Mouse (Mus musculus): ENCODE results near the gene Tcte2. TPM values are rescaled to one million over a fixed set of nuclear protein-coding genes. Genes with fewer than 3 reads are reported as not detected.

The Tcte2 gene
- polyA plus RNA-seq, 1 experiment = 0.97 TPM

DNA sequence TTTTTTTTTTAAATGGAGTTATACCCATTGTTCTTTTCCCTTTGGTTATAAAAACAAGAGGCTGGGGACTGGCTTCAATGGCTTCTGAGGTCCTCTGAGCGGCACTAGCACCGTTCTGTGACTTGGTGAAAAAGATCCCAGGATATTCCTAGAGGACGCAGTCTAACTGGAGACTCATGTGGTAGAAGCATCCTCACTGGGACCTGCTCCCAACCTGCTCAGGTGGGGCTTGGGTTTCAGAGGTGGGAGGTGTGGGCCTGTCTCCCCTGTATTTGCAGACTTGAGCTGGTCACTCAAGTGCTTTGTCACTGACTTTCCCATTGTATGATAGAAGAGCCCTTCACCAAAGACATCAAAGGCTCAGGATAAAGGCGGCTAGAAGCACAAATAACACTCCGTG is 21.6 kb downstream of the Tcte2 start:
- Histone ChIP-seq H3K4me3 (no peak overlapping the region), H3ac (ENCODE audit: control insufficient read depth, insufficient read length) (no peak overlapping the region), H3K27me3 (ENCODE audit: control insufficient read depth, insufficient read depth, insufficient read length) (no peaks in the 10 kb centered on the region), H3K79me2 (ENCODE audit: control insufficient read depth, insufficient read depth) (no peaks in the 10 kb centered on the region), H3K4me2 (ENCODE audit: low read depth) (no peak overlapping the region), H3K36me3 (ENCODE audit: control insufficient read depth, insufficient read depth) (no peaks in the 10 kb centered on the region)
- no peak for TF ChIP-seq E2F4 (IDR thresholded peaks at IDR 0.05; ENCODE audit: insufficient read depth)
- TF ChIP-seq TCF12 (IDR thresholded peaks at IDR 0.05; ENCODE audit: insufficient read depth, poor library complexity, severe bottlenecking) = no peak
- TF ChIP-seq CEBPB (IDR thresholded peaks at IDR 0.05; ENCODE audit: insufficient read depth, poor library complexity, severe bottlenecking) = no peak
- no peak for TF ChIP-seq REST (IDR thresholded peaks at IDR 0.05; ENCODE audit: insufficient read depth, insufficient read length)
- no peak for TF ChIP-seq MYOD1 (IDR thresholded peaks at IDR 0.05; ENCODE audit: control insufficient read depth in 1 of 3, insufficient read length in 2 of 3, low read depth in 2 of 3)
- TF ChIP-seq TCF3 (IDR thresholded peaks at IDR 0.05; ENCODE audit: insufficient read length, low read depth) = no peak
- no peak for TF ChIP-seq USF1 (IDR thresholded peaks at IDR 0.05; ENCODE audit: low read depth)

DNA sequence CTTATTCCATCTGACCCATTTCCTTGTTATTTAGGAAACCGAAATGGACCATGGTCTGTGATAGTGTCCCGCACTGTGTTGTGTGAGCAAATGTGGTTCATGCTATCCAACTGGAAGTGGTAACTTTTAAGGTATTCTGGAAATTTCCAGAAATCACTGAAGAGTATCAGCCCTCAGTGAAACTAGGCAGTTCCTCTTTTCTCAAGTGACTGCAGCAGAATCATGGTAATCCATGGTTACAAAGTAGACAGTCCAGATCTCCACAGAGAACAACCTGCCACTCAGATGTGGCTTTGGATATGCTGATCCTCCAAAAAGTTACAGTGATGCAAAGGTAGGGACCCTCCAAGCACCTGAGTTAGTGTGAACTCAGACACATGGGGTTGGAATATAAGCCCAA is 22.7 kb downstream of the Tcte2 start:
- no peak for TF ChIP-seq TCF12 (IDR thresholded peaks at IDR 0.05; ENCODE audit: insufficient read depth, poor library complexity, severe bottlenecking)
- no peak for TF ChIP-seq POLR2AphosphoS2 (IDR thresholded peaks at IDR 0.05; ENCODE audit: insufficient read length, low read depth)
- TF ChIP-seq MAX (IDR thresholded peaks at IDR 0.05; ENCODE audit: low read depth) = no peak
- TF ChIP-seq MYOG (IDR thresholded peaks at IDR 0.05; ENCODE audit: control insufficient read depth in 1 of 3, insufficient read depth in 1 of 3, insufficient read length in 2 of 3, low read depth in 2 of 3) = no peak
- TF ChIP-seq MYOD1 (IDR thresholded peaks at IDR 0.05; ENCODE audit: control insufficient read depth in 1 of 3, insufficient read length in 2 of 3, low read depth in 2 of 3) = no peak
- no peak for TF ChIP-seq SRF (IDR thresholded peaks at IDR 0.05; ENCODE audit: control insufficient read depth, insufficient read length, low read depth)
- TF ChIP-seq USF1 (IDR thresholded peaks at IDR 0.05; ENCODE audit: low read depth) = no peak
- TF ChIP-seq REST (IDR thresholded peaks at IDR 0.05; ENCODE audit: insufficient read depth, insufficient read length) = no peak
- TF ChIP-seq POLR2A (IDR thresholded peaks at IDR 0.05; ENCODE audit: insufficient read length, low read depth) = no peak
- no peak for TF ChIP-seq E2F4 (IDR thresholded peaks at IDR 0.05; ENCODE audit: insufficient read depth)
- TF ChIP-seq TCF3 (IDR thresholded peaks at IDR 0.05; ENCODE audit: insufficient read length, low read depth) = no peak
- no peak for TF ChIP-seq CEBPB (IDR thresholded peaks at IDR 0.05; ENCODE audit: insufficient read depth, poor library complexity, severe bottlenecking)
- Histone ChIP-seq H3K79me2 (ENCODE audit: control insufficient read depth, insufficient read depth) (no peaks in the 10 kb centered on the region), H3K4me2 (ENCODE audit: low read depth) (no peak overlapping the region), H3K36me3 (ENCODE audit: control insufficient read depth, insufficient read depth) (no peaks in the 10 kb centered on the region), H3K4me3 (no peak overlapping the region), H3K27me3 (ENCODE audit: control insufficient read depth, insufficient read depth, insufficient read length) (no peaks in the 10 kb centered on the region), H3ac (ENCODE audit: control insufficient read depth, insufficient read length) (no peak overlapping the region)

GRCm38 (mm10) chr17:13738121-13738776 is 23.4 kb downstream of the Tcte2 start:
- Histone ChIP-seq H3K27me3 (ENCODE audit: control insufficient read depth, insufficient read depth, insufficient read length) (no peaks in the 10 kb centered on the region), H3ac (ENCODE audit: control insufficient read depth, insufficient read length) (no peak overlapping the region), H3K4me3 (no peak overlapping the region), H3K79me2 (ENCODE audit: control insufficient read depth, insufficient read depth) (no peaks in the 10 kb centered on the region), H3K4me2 (ENCODE audit: low read depth) (no peak overlapping the region), H3K36me3 (ENCODE audit: control insufficient read depth, insufficient read depth) (no peaks in the 10 kb centered on the region)
- TF ChIP-seq MYOG (IDR thresholded peaks at IDR 0.05; ENCODE audit: control insufficient read depth in 1 of 3, insufficient read depth in 1 of 3, insufficient read length in 2 of 3, low read depth in 2 of 3) = peak in 1 of 3 experiments; percentile 42
- TF ChIP-seq MYOD1 (IDR thresholded peaks at IDR 0.05; ENCODE audit: control insufficient read depth in 1 of 3, insufficient read length in 2 of 3, low read depth in 2 of 3) = no peak

- Histone ChIP-seq H3K4me3 (no peak overlapping the region), H3K27me3 (ENCODE audit: control insufficient read depth, insufficient read depth, insufficient read length) (no peaks in the 10 kb centered on the region), H3K36me3 (ENCODE audit: control insufficient read depth, insufficient read depth) (no peaks in the 10 kb centered on the region), H3K4me2 (ENCODE audit: low read depth) (no peak overlapping the region), H3K79me2 (ENCODE audit: control insufficient read depth, insufficient read depth) (no peaks in the 10 kb centered on the region), H3ac (ENCODE audit: control insufficient read depth, insufficient read length) (no peak overlapping the region)
- TF ChIP-seq SRF (IDR thresholded peaks at IDR 0.05; ENCODE audit: control insufficient read depth, insufficient read length, low read depth) (no peak), MYOD1 (IDR thresholded peaks at IDR 0.05; ENCODE audit: control insufficient read depth in 1 of 3, insufficient read length in 2 of 3, low read depth in 2 of 3) (no peak), E2F4 (IDR thresholded peaks at IDR 0.05; ENCODE audit: insufficient read depth) (no peak), TCF12 (IDR thresholded peaks at IDR 0.05; ENCODE audit: insufficient read depth, poor library complexity, severe bottlenecking) (no peak), TCF3 (IDR thresholded peaks at IDR 0.05; ENCODE audit: insufficient read length, low read depth) (no peak), POLR2A (IDR thresholded peaks at IDR 0.05; ENCODE audit: insufficient read length, low read depth) (no peak), CEBPB (IDR thresholded peaks at IDR 0.05; ENCODE audit: insufficient read depth, poor library complexity, severe bottlenecking) (no peak), MAX (IDR thresholded peaks at IDR 0.05; ENCODE audit: low read depth) (no peak), MYOG (IDR thresholded peaks at IDR 0.05; ENCODE audit: control insufficient read depth in 1 of 3, insufficient read depth in 1 of 3, insufficient read length in 2 of 3, low read depth in 2 of 3) (no peak), REST (IDR thresholded peaks at IDR 0.05; ENCODE audit: insufficient read depth, insufficient read length) (no peak), USF1 (IDR thresholded peaks at IDR 0.05; ENCODE audit: low read depth) (no peak), POLR2AphosphoS2 (IDR thresholded peaks at IDR 0.05; ENCODE audit: insufficient read length, low read depth) (no peak)
Observed at GRCm38 (mm10) chr17:13737336-13737735, 24.3 kb downstream of the Tcte2 start.

GRCm38 (mm10) chr17:13735803-13736282 is 25.8 kb downstream of the Tcte2 start:
- TF ChIP-seq E2F4 (IDR thresholded peaks at IDR 0.05; ENCODE audit: insufficient read depth) (no peak), MYOD1 (IDR thresholded peaks at IDR 0.05; ENCODE audit: control insufficient read depth in 1 of 3, insufficient read length in 2 of 3, low read depth in 2 of 3) (no peak), REST (IDR thresholded peaks at IDR 0.05; ENCODE audit: insufficient read depth, insufficient read length) (no peak), USF1 (IDR thresholded peaks at IDR 0.05; ENCODE audit: low read depth) (no peak), MYOG (IDR thresholded peaks at IDR 0.05; ENCODE audit: control insufficient read depth in 1 of 3, insufficient read depth in 1 of 3, insufficient read length in 2 of 3, low read depth in 2 of 3) (no peak), POLR2A (IDR thresholded peaks at IDR 0.05; ENCODE audit: insufficient read length, low read depth) (no peak), TCF3 (IDR thresholded peaks at IDR 0.05; ENCODE audit: insufficient read length, low read depth) (no peak), POLR2AphosphoS2 (IDR thresholded peaks at IDR 0.05; ENCODE audit: insufficient read length, low read depth) (no peak), MAX (IDR thresholded peaks at IDR 0.05; ENCODE audit: low read depth) (no peak), TCF12 (IDR thresholded peaks at IDR 0.05; ENCODE audit: insufficient read depth, poor library complexity, severe bottlenecking) (no peak), SRF (IDR thresholded peaks at IDR 0.05; ENCODE audit: control insufficient read depth, insufficient read length, low read depth) (no peak), CEBPB (IDR thresholded peaks at IDR 0.05; ENCODE audit: insufficient read depth, poor library complexity, severe bottlenecking) (no peak)
- Histone ChIP-seq H3ac (ENCODE audit: control insufficient read depth, insufficient read length) (no peak overlapping the region), H3K79me2 (ENCODE audit: control insufficient read depth, insufficient read depth) (no peaks in the 10 kb centered on the region), H3K4me2 (ENCODE audit: low read depth) (no peak overlapping the region), H3K36me3 (ENCODE audit: control insufficient read depth, insufficient read depth) (no peaks in the 10 kb centered on the region), H3K27me3 (ENCODE audit: control insufficient read depth, insufficient read depth, insufficient read length) (no peaks in the 10 kb centered on the region), H3K4me3 (no peak overlapping the region)
